9 mouse cellular contexts compared by ENCODE assay signal in genomic region chr17:17645738-17646137, GRCm38 (mm10). TPM values are rescaled to one million over a fixed set of nuclear protein-coding genes. Genes with fewer than 3 reads are reported as not detected.
DNase-seq lines count a peak whose midpoint lies in the region; ATAC-seq and TF ChIP-seq lines count a peak whose summit lies in the region.
"Had no signal": no experiment of that assay in that cellular context is flagged by ENCODE, and none has a peak within 500 bp of the region (broad histone marks: within the 10 kb centered on the region; RNA-seq: fewer than 3 reads in every experiment).

No protein-coding gene starts in this region.

- H3K27me3 ChIP-seq in CH12.LX (replicated peaks): no peaks in the 10 kb centered on the region
- H3K27me3 ChIP-seq in forebrain, embryonic 14.5 days (replicated peaks; ENCODE audit: control insufficient read depth, insufficient read depth, low read length): no peaks in the 10 kb centered on the region
- H3K27me3 ChIP-seq in liver, embryonic 11.5 days (replicated peaks; ENCODE audit: control insufficient read depth, insufficient read depth, low read length): no peaks in the 10 kb centered on the region

- peak; percentile 95 to 97 for TF ChIP-seq CTCF in CH12.LX (conservative IDR thresholded peaks at IDR 0.05 in 1 of 2, IDR thresholded peaks at IDR 0.05 in 1 of 2; ENCODE audit: low read depth in 2 of 2, low read length in 2 of 2)

- H3K4me3 ChIP-seq in CH12.LX (replicated peaks in 1 of 3; ENCODE audit: low read depth in 2 of 3, low read length in 2 of 3, poor library complexity in 1 of 3): no peak overlapping the region
- H3K4me3 ChIP-seq in forebrain, embryonic 14.5 days (ENCODE audit: low read depth, low read length): no peak overlapping the region
- no peak overlapping the region for H3K4me3 ChIP-seq in liver, embryonic 11.5 days (ENCODE audit: low read depth, low read length)

- DNase-seq in 3T3-L1 (ENCODE audit: low read depth, low spot score) (peak; percentile 84), CH12.LX (ENCODE audit: extremely low read depth) (peak; percentile 74)
- DNase-seq in forebrain, embryonic 14.5 days (ENCODE audit: low spot score): peak; percentile 71
- DNase-seq in liver, embryonic 11.5 days (ENCODE audit: low spot score): no peak
- DNase-seq in natural killer cell, adult 2 months (ENCODE audit: low spot score in 2 of 2): peak; percentile 42 to 56
- DNase-seq in thymus, postnatal 36 days: peak; percentile 33 to 46

- no peak for TF ChIP-seq EP300 in CH12.LX (IDR thresholded peaks at IDR 0.05; ENCODE audit: low read length)

- dilution Hi-C loops in CH12.LX (cut with MboI; ENCODE audit: extremely low pct_ligation_motif_present, extremely low pct_unique_long_range_greater_than_20kb, low sequenced_read_pairs): no loop called here

- ATAC-seq in cerebellum, adult (ENCODE audit: insufficient number of reproducible peaks, low FRiP score, low TSS enrichment): peak; percentile 58; the same call in 1 of the 2 replicates
- peak; percentile 74; the same call in 1 of the 2 replicates for ATAC-seq in forebrain, embryonic 14.5 days
- peak; percentile 97 for ATAC-seq in inflammation-experienced regulatory T-cells, adult 6 months
- peak; percentile 66 for ATAC-seq in liver, embryonic 11.5 days (replicated peaks; ENCODE audit: low FRiP score)

- in situ Hi-C loops in CH12.LX (cut with MboI; ENCODE audit: low pct_ligation_motif_present, low pct_unique_long_range_greater_than_20kb, low sequenced_read_pairs): loop anchor here (5.0 kb wide), 1 partner anchor 248 kb away; no protein-coding TSS in a partner anchor

- H3K4me2 ChIP-seq in CH12.LX (ENCODE audit: insufficient read depth, low read depth, poor library complexity, severe bottlenecking): no peak overlapping the region
- H3K4me2 ChIP-seq in forebrain, embryonic 14.5 days (ENCODE audit: low read length): no peak overlapping the region
- H3K4me2 ChIP-seq in liver, embryonic 11.5 days: no peak overlapping the region

- no peaks in the 10 kb centered on the region for H3K36me3 ChIP-seq in CH12.LX (replicated peaks in 1 of 2; ENCODE audit: control insufficient read depth in 1 of 2, insufficient read depth in 1 of 2, low read length in 1 of 2)
- H3K36me3 ChIP-seq in forebrain, embryonic 14.5 days (ENCODE audit: control insufficient read depth, insufficient read depth, low read length): no peaks in the 10 kb centered on the region
- no peaks in the 10 kb centered on the region for H3K36me3 ChIP-seq in liver, embryonic 11.5 days (ENCODE audit: control insufficient read depth, insufficient read depth, low read length)

- TF ChIP-seq POLR2A in CH12.LX (IDR thresholded peaks at IDR 0.05; ENCODE audit: low read depth, low read length): no peak

- peaks cover 0 to 2% of the 10 kb centered on the region in 2 experiments; a peak in 1 of 4 replicates for H3K4me1 ChIP-seq in CH12.LX (ENCODE audit: control insufficient read depth in 1 of 2, insufficient read depth in 2 of 2)
- H3K4me1 ChIP-seq in forebrain, embryonic 14.5 days (ENCODE audit: control insufficient read depth, insufficient read depth, low read length): no peaks in the 10 kb centered on the region
- H3K4me1 ChIP-seq in liver, embryonic 11.5 days (replicated peaks; ENCODE audit: control insufficient read depth, insufficient read depth, low read length): no peaks in the 10 kb centered on the region

- H3K79me2 ChIP-seq in CH12.LX (replicated peaks; ENCODE audit: control insufficient read depth, extremely low read depth, insufficient read depth, poor library complexity, severe bottlenecking): no peaks in the 10 kb centered on the region

- no peaks in the 10 kb centered on the region for H3K9me3 ChIP-seq in CH12.LX (replicated peaks; ENCODE audit: low read length)
- H3K9me3 ChIP-seq in forebrain, embryonic 14.5 days (replicated peaks; ENCODE audit: control insufficient read depth, low read length): no peaks in the 10 kb centered on the region
- H3K9me3 ChIP-seq in liver, embryonic 11.5 days (ENCODE audit: control insufficient read depth, low read length): no peaks in the 10 kb centered on the region

- peak; percentile 99 for TF ChIP-seq RAD21 in CH12.LX (IDR thresholded peaks at IDR 0.05; ENCODE audit: low read depth, low read length)

- no peak overlapping the region for H3K9ac ChIP-seq in CH12.LX (ENCODE audit: insufficient read depth, low read depth)
- no peak overlapping the region for H3K9ac ChIP-seq in forebrain, embryonic 14.5 days (ENCODE audit: low read length)
- H3K9ac ChIP-seq in liver, embryonic 11.5 days (ENCODE audit: low read depth, low read length): no peak overlapping the region

- 2% methylated on average over 3 of the region's 3 CpGs for WGBS in forebrain, embryonic 14.5 days
- 2% methylated on average over 3 of the region's 3 CpGs for WGBS in liver, embryonic 11.5 days

- H3K27ac ChIP-seq in CH12.LX (ENCODE audit: insufficient read depth, low read depth): no peak overlapping the region
- no peak overlapping the region for H3K27ac ChIP-seq in forebrain, embryonic 14.5 days (ENCODE audit: low read depth, low read length)
- no peak overlapping the region for H3K27ac ChIP-seq in liver, embryonic 11.5 days (ENCODE audit: low read depth, low read length)

TF ChIP-seq in CH12.LX, 34 proteins besides CTCF, POLR2A, EP300 and RAD21:
- TF ChIP-seq JUND (conservative IDR thresholded peaks at IDR 0.05; ENCODE audit: low read depth, low read length) (0 out of 2 replicates have a peak, but pooled peaks have one; percentile 35), NELFE (IDR thresholded peaks at IDR 0.05; ENCODE audit: low read depth, low read length) (no peak; the same call in 1 of the 2 replicates), USF1 (IDR thresholded peaks at IDR 0.05; ENCODE audit: low read depth, low read length) (no peak), GABPA (IDR thresholded peaks at IDR 0.05; ENCODE audit: insufficient replicate concordance, low read depth, low read length) (no peak), NRF1 (IDR thresholded peaks at IDR 0.05; ENCODE audit: low read depth, low read length) (no peak), BHLHE40 (IDR thresholded peaks at IDR 0.05; ENCODE audit: low read depth, low read length) (no peak; the same call in 1 of the 2 replicates), IRF4 (IDR thresholded peaks at IDR 0.05; ENCODE audit: low read depth, low read length) (no peak), ZC3H11A (IDR thresholded peaks at IDR 0.05; ENCODE audit: low read depth, low read length) (peak; percentile 91), KAT2A (IDR thresholded peaks at IDR 0.05; ENCODE audit: insufficient replicate concordance, low read length) (no peak), SMC3 (IDR thresholded peaks at IDR 0.05; ENCODE audit: low read depth, low read length) (peak; percentile 94), ZKSCAN1 (IDR thresholded peaks at IDR 0.05; ENCODE audit: borderline replicate concordance, low read depth, low read length) (no peak), MEF2A (IDR thresholded peaks at IDR 0.05; ENCODE audit: borderline replicate concordance, low read depth, low read length) (0 out of 2 replicates have a peak, but pooled peaks have one; percentile 13), ELF1 (IDR thresholded peaks at IDR 0.05; ENCODE audit: low read depth, low read length) (no peak)

RNA-seq across cellular contexts. Expression of gene Lnpep, which starts 20.9 kb away (rescaled TPM):
- 34.6 and 36.5 TPM in 2 replicates for total RNA-seq in CH12.LX (2012; rRNA removed)
- total RNA-seq in CH12.LX (2014; rRNA removed): 33.6 and 36.6 TPM in 2 replicates
- polyA plus RNA-seq in CH12.LX (2012; ENCODE audit: insufficient read length, low read depth): 19.1 and 40.8 TPM in 2 replicates
- 5.2 and 8.3 TPM in 2 replicates for polyA plus RNA-seq in forebrain, embryonic 14.5 days (2014; fragmentation: Nextera tagmentation; extraction: Ambion mirVana)
- 10 to 100 TPM; 33.9 to 38.6 (median 36.0) TPM for polyA plus RNA-seq in inflammation-experienced regulatory T-cells, adult 6 months (2017; shearing (Covaris generic))
- 6.6 and 6.8 TPM in 2 replicates for polyA plus RNA-seq in liver, embryonic 11.5 days (2014; fragmentation: Nextera tagmentation; extraction: Ambion mirVana)

RNA-seq across cellular contexts. Expression of gene Vmn2r90, which starts 57.8 kb away (rescaled TPM):
- total RNA-seq in CH12.LX (2012; rRNA removed): not detected in 2 replicates
- total RNA-seq in CH12.LX (2014; rRNA removed): 0.11 TPM in 1 of 2 replicates, not detected in the other
- 0.09 and 0.10 TPM in 2 replicates for polyA plus RNA-seq in CH12.LX (2012; ENCODE audit: insufficient read length, low read depth)
- not detected in 2 replicates for polyA plus RNA-seq in forebrain, embryonic 14.5 days (2014; fragmentation: Nextera tagmentation; extraction: Ambion mirVana)
- under 1 TPM in 1 of 3 experiments, not detected in 2; 0.12 TPM for polyA plus RNA-seq in inflammation-experienced regulatory T-cells, adult 6 months (2017; shearing (Covaris generic))
- not detected in 2 replicates for polyA plus RNA-seq in liver, embryonic 11.5 days (2014; fragmentation: Nextera tagmentation; extraction: Ambion mirVana)
- total RNA-seq: gastrocnemius, postnatal 36 days had no signal
